Mouse (Mus musculus): Measurements from ENCODE around the gene Lhpp.
A peak's percentile ranks its signal among the peaks of the same experiment; 100 is the strongest.

The Lhpp gene

GRCm38 (mm10) chr7:132610468-132611318 lies at the start of gene Lhpp:
Gene Lhpp (plus strand): TSS chr7:132610638.
- DNase-seq = peak; percentile 66 to 70

GRCm38 (mm10) chr7:132565831-132566230 lies 44.6 kb upstream of the Lhpp start:
- DNase-seq = no peak

- DNase-seq = no peak
Observed at GRCm38 (mm10) chr7:132568817-132569216, 41.6 kb upstream of the Lhpp start.

- peak; percentile 38 to 49 for DNase-seq
Observed at GRCm38 (mm10) chr7:132570071-132570470, 40.4 kb upstream of the Lhpp start.

- DNase-seq = no peak
Observed at GRCm38 (mm10) chr7:132571481-132571880, 39.0 kb upstream of the Lhpp start.

GRCm38 (mm10) chr7:132572738-132573137 lies 37.7 kb upstream of the Lhpp start:
- DNase-seq = no peak

- DNase-seq = no peak
Observed at GRCm38 (mm10) chr7:132573205-132573604, 37.2 kb upstream of the Lhpp start.

GRCm38 (mm10) chr7:132574646-132575045 lies 35.8 kb upstream of the Lhpp start:
- no peak for DNase-seq

- DNase-seq = peak; percentile 84
Observed at GRCm38 (mm10) chr7:132575623-132576022, 34.8 kb upstream of the Lhpp start.

GRCm38 (mm10) chr7:132576116-132576650 lies 34.3 kb upstream of the Lhpp start, which contains the start of gene Oat:
Gene Oat (minus strand): TSS chr7:132576398.
- DNase-seq = peak; percentile 92 to 96

- no peak for DNase-seq
Observed at GRCm38 (mm10) chr7:132576891-132577290, 33.5 kb upstream of the Lhpp start.

- no peak for DNase-seq
Observed at GRCm38 (mm10) chr7:132580511-132580910, 29.9 kb upstream of the Lhpp start.

GRCm38 (mm10) chr7:132581441-132581840 lies 29.0 kb upstream of the Lhpp start:
- no peak for DNase-seq

GRCm38 (mm10) chr7:132585695-132586491 lies 24.5 kb upstream of the Lhpp start:
- no peak for DNase-seq

- no peak for DNase-seq
Observed at GRCm38 (mm10) chr7:132587167-132587566, 23.3 kb upstream of the Lhpp start.

GRCm38 (mm10) chr7:132589610-132590009 lies 20.8 kb upstream of the Lhpp start:
- DNase-seq = no peak

- no peak for DNase-seq
Observed at GRCm38 (mm10) chr7:132593762-132594161, 16.7 kb upstream of the Lhpp start.

GRCm38 (mm10) chr7:132594325-132594724 lies 16.1 kb upstream of the Lhpp start:
- no peak for DNase-seq

- no peak for DNase-seq
Observed at GRCm38 (mm10) chr7:132595787-132596186, 14.7 kb upstream of the Lhpp start.

- DNase-seq = no peak
Observed at GRCm38 (mm10) chr7:132596557-132597250, 13.7 kb upstream of the Lhpp start.

- DNase-seq = no peak
Observed at GRCm38 (mm10) chr7:132597251-132598041, 13.0 kb upstream of the Lhpp start.
